Mouse (Mus musculus) stomach, postnatal 0 days (tissue): Measurements from ENCODE around the gene Pan3.

Experiments
- CTCF ChIP-seq: IDR thresholded peaks from 2 replicates; pipeline ENCODE4 v1.5.1; 2016; ENCODE audit warnings: antibody characterized with exemption, low read depth, mild to moderate bottlenecking, moderate library complexity
- EP300 ChIP-seq: optimal IDR thresholded peaks from 2 replicates; pipeline ENCODE3; 2016; ENCODE audit warnings: antibody characterized with exemption

DNA sequence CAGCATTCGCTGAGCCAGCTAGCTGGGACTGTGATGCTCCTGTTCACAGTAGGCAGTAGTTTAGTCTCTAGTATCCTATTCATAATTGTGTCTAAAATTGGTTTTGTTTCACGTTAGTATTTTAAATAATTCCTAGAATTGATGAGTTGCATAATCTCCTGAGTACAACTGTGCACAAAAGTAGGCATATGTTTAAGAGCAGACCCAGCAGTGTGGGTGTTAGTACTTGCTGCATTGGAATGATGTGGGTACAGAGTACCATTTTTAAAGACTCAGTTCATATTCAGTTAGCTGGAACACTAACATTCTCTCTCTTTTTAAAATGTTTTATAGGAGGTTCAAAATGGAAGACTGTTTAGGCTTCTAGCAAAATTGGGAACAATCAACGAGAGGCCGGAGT lies 109.4 kb downstream of the Pan3 start:
- TF ChIP-seq EP300 (no peak), CTCF (no peak)
